Mouse (Mus musculus) MEL (cell line): ENCODE data around the gene Slc16a11. TPM values are rescaled to one million over a fixed set of nuclear protein-coding genes. Genes with fewer than 3 reads are reported as not detected.

Experiments used
- DNase-seq: peaks from one replicate; pipeline ENCODE4 v3.0.0; 2011; ENCODE audit warnings: low read depth, low spot score
- H3K27ac ChIP-seq: 2 replicates; pipeline ENCODE4 v1.5.1; 2012; ENCODE audit warnings: low read depth, mild to moderate bottlenecking, control low read depth, low read length, moderate library complexity; ENCODE audit not compliant: control insufficient read depth
- H3K27me3 ChIP-seq, 2 experiments: fragments of 150-350 bp in 1 of 2; sonication (generic) in 1 of 2; 2 replicates each; pipeline ENCODE4 v1.6.1; 2012; ENCODE audit warnings: low read length in 2 of 2, mild to moderate bottlenecking in 2 of 2, improper control_type of control experiment in 1 of 2, moderate library complexity in 1 of 2; ENCODE audit not compliant: insufficient read depth in 2 of 2, control insufficient read depth in 1 of 2
- H3K36me3 ChIP-seq, 2 experiments: 2 replicates each; pipeline ENCODE4 v1.6.1; 2012 to 2014; ENCODE audit warnings: low read length in 2 of 2, improper control_type of control experiment in 1 of 2, inconsistent platforms in 1 of 2, mild to moderate bottlenecking in 1 of 2; ENCODE audit not compliant: insufficient read depth in 2 of 2, control insufficient read depth in 1 of 2
- H3K4me1 ChIP-seq, 2 experiments: fragments of 150-350 bp in 1 of 2; sonication (generic) in 1 of 2; 2 replicates each; pipeline ENCODE4 v1.6.1; 2012; ENCODE audit warnings: low read length in 2 of 2, improper control_type of control experiment in 1 of 2, mild to moderate bottlenecking in 1 of 2; ENCODE audit not compliant: insufficient read depth in 2 of 2, control insufficient read depth in 1 of 2
- H3K4me3 ChIP-seq, 2 experiments: fragments of 150-350 bp in 1 of 2; sonication (generic) in 1 of 2; 2 replicates each; pipeline ENCODE4 v1.5.1; 2012; ENCODE audit warnings: low read depth in 2 of 2, low read length in 2 of 2, mild to moderate bottlenecking in 2 of 2, moderate library complexity in 2 of 2, control low read depth in 1 of 2, improper control_type of control experiment in 1 of 2; ENCODE audit not compliant: control insufficient read depth in 1 of 2, insufficient read depth in 1 of 2
- H3K79me2 ChIP-seq: 2 replicates; pipeline ENCODE4 v1.6.1; 2012; ENCODE audit warnings: mild to moderate bottlenecking, low read length, moderate library complexity; ENCODE audit not compliant: control insufficient read depth, poor library complexity, insufficient read depth
- H3K9ac ChIP-seq: 2 replicates; pipeline ENCODE4 v1.6.1; 2012; ENCODE audit warnings: low read depth, mild to moderate bottlenecking, control low read depth, low read length, moderate library complexity; ENCODE audit not compliant: control insufficient read depth, poor library complexity, severe bottlenecking
- H3K9me3 ChIP-seq: fragments of 150-350 bp; sonication (generic); replicated peaks from 2 replicates; pipeline ENCODE4 v1.6.1; 2012; ENCODE audit warnings: mild to moderate bottlenecking, low read length, improper control_type of control experiment, moderate library complexity; ENCODE audit not compliant: insufficient read depth
- BHLHE40 ChIP-seq: IDR thresholded peaks from 2 replicates; pipeline ENCODE4 v1.6.1; 2012; ENCODE audit warnings: low read depth, mild to moderate bottlenecking, inconsistent platforms, low read length, improper control_type of control experiment, borderline replicate concordance
- E2F4 ChIP-seq: IDR thresholded peaks from 2 replicates; pipeline ENCODE4 v1.6.1; 2011; ENCODE audit warnings: low read depth, low read length, improper control_type of control experiment, borderline replicate concordance
- GATA1 ChIP-seq: IDR thresholded peaks from 2 replicates; pipeline ENCODE4 v1.6.1; 2011; ENCODE audit warnings: low read depth, low read length, improper control_type of control experiment
- MAFK ChIP-seq: IDR thresholded peaks from 2 replicates; pipeline ENCODE4 v1.6.1; 2011; ENCODE audit warnings: low read depth, mild to moderate bottlenecking, low read length, improper control_type of control experiment, borderline replicate concordance
- MAZ ChIP-seq: IDR thresholded peaks from 2 replicates; pipeline ENCODE4 v1.6.1; 2012; ENCODE audit warnings: low read depth, mild to moderate bottlenecking, inconsistent platforms, low read length, improper control_type of control experiment
- MXI1 ChIP-seq: IDR thresholded peaks from 2 replicates; pipeline ENCODE4 v1.6.1; 2011; ENCODE audit warnings: mild to moderate bottlenecking, low read depth, low read length, improper control_type of control experiment
- MYB ChIP-seq: IDR thresholded peaks from 2 replicates; pipeline ENCODE4 v1.6.1; 2011; ENCODE audit warnings: mild to moderate bottlenecking, low read depth, low read length, improper control_type of control experiment
- POLR2AphosphoS2 ChIP-seq: IDR thresholded peaks from 2 replicates; pipeline ENCODE4 v1.6.1; 2011; ENCODE audit warnings: low read length, improper control_type of control experiment
- POLR2AphosphoS5 ChIP-seq: IDR thresholded peaks from 2 replicates; pipeline ENCODE4 v1.6.1; 2012; ENCODE audit warnings: low read depth, borderline replicate concordance, mild to moderate bottlenecking, inconsistent platforms, low read length, moderate library complexity, mixed read lengths
- TAL1 ChIP-seq: IDR thresholded peaks from 2 replicates; pipeline ENCODE4 v1.6.1; 2012; ENCODE audit warnings: mild to moderate bottlenecking, inconsistent platforms, low read length, moderate library complexity, mixed read lengths
- TBP ChIP-seq: IDR thresholded peaks from 2 replicates; pipeline ENCODE4 v1.8.0; 2011; ENCODE audit warnings: low read depth, low read length, improper control_type of control experiment
- UBTF ChIP-seq: IDR thresholded peaks from 2 replicates; pipeline ENCODE4 v1.6.1; 2012; ENCODE audit warnings: low read depth, mild to moderate bottlenecking, inconsistent platforms, low read length, improper control_type of control experiment, moderate library complexity, borderline replicate concordance; ENCODE audit not compliant: insufficient read depth
- USF1 ChIP-seq: IDR thresholded peaks from 2 replicates; pipeline ENCODE4 v1.6.1; 2014; ENCODE audit warnings: low read depth, mild to moderate bottlenecking, inconsistent platforms, low read length, improper control_type of control experiment, moderate library complexity
- USF2 ChIP-seq, 2 experiments: IDR thresholded peaks; 2 replicates each; pipeline ENCODE4 v1.6.1; 2011 to 2012; ENCODE audit warnings: improper control_type of control experiment in 2 of 2, low read length in 2 of 2, borderline replicate concordance in 1 of 2, inconsistent platforms in 1 of 2, low read depth in 1 of 2, mild to moderate bottlenecking in 1 of 2; ENCODE audit not compliant: insufficient read depth in 1 of 2
- ZC3H11A ChIP-seq: IDR thresholded peaks from 2 replicates; pipeline ENCODE4 v1.6.1; 2012; ENCODE audit warnings: low read depth, mild to moderate bottlenecking, inconsistent platforms, low read length, improper control_type of control experiment
- ZMIZ1 ChIP-seq: IDR thresholded peaks from 2 replicates; pipeline ENCODE4 v1.6.1; 2012; ENCODE audit warnings: low read depth, mild to moderate bottlenecking, inconsistent platforms, low read length, improper control_type of control experiment, moderate library complexity
- polyA plus RNA-seq, 2 experiments: library from polyadenylated mRNA; stranded (reverse) in 1 of 2; unstranded in 1 of 2; fragments of >175 nt in 1 of 2; fragments of >200 nt in 1 of 2; gene quantifications; 2 replicates each; pipeline versions ENCODE4 v1.2.1 to v1.2.4; 2012; ENCODE audit warnings: low replicate concordance in 2 of 2, low read depth in 1 of 2; ENCODE audit not compliant: insufficient read length in 2 of 2, insufficient read depth in 1 of 2, missing spikeins in 1 of 2
- total RNA-seq: library from RNA; depleted of rRNA; stranded (reverse); fragments of 300-350 nt; gene quantifications from 2 replicates; pipeline ENCODE4 v1.2.3, GENCODE M21; 2012; rRNA removed

Gene Slc16a11
- total and polyA plus RNA-seq, 3 experiments: 0.31 to 1.2 TPM; not detected in 1

DNA sequence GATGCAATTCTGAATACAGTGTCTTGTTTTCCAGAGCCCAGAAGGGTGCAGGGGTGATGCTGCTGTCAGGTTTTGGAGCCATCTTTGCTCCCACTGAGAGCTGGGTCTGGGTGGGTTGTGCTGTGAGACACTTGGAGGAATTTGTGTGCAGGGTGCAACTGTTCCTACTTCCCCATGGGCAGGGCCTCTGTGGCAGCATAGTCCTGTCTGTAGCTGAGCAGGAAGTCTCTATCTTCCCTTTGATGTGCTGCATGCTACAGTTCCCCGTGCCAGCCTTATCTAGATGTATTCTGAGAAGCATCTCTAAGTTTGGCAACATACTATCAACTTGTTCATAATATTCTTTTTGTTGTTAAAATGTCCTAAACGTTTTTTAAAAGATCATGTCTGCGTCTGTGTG lies 52.7 kb downstream of the Slc16a11 start:
- H3K9me3 ChIP-seq: no peaks in the 10 kb centered on the region
- H3K4me3 ChIP-seq: no peak overlapping the region
- no peak overlapping the region for H3K27ac ChIP-seq
- H3K4me1 ChIP-seq: 0 out of 4 replicates have a peak, but pooled peaks cover 0 to 2% of the 10 kb centered on the region in 2 experiments
- no peaks in the 10 kb centered on the region for H3K79me2 ChIP-seq
- TF ChIP-seq GATA1 (0 out of 2 replicates have a peak, but pooled peaks have one; percentile 12), MAFK (no peak)
- peaks cover 9 to 23% of the 10 kb centered on the region in 2 experiments for H3K27me3 ChIP-seq
- no peaks in the 10 kb centered on the region for H3K36me3 ChIP-seq
- no peak overlapping the region for H3K9ac ChIP-seq
- peak; percentile 58 for DNase-seq

DNA sequence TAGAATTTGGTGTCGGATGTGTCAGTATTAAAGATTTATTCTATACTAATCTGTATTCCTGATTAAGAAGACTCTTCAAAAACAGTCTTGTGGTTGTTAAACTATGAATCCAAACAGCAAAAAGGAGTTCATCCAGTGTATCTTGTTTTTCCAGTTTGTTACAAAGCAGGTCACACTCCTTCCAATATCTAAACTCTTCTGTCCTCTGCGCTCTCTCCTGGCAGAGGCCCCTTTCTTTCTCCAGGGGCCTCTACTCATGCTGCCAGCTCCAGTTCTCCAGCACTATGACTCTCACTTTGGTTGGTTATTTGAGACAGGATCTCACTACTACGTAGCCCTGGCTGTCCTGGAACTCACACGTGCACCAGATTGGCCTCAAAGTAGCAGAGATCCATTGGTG lies 53.3 kb downstream of the Slc16a11 start:
- H3K27me3 ChIP-seq: peaks cover 6 to 20% of the 10 kb centered on the region in 2 experiments
- no peaks in the 10 kb centered on the region for H3K79me2 ChIP-seq
- DNase-seq: no peak
- H3K4me1 ChIP-seq: 0 out of 4 replicates have a peak, but pooled peaks cover 0 to 2% of the 10 kb centered on the region in 2 experiments
- no peak overlapping the region for H3K27ac ChIP-seq
- H3K36me3 ChIP-seq: no peaks in the 10 kb centered on the region
- no peak overlapping the region for H3K9ac ChIP-seq
- TF ChIP-seq MAZ (no peak), ZC3H11A (no peak), TAL1 (no peak), MXI1 (no peak), POLR2AphosphoS2 (no peak), ZMIZ1 (no peak), MYB (no peak), UBTF (no peak), USF2 (IDR thresholded peaks at IDR 0.05; ENCODE audit: borderline replicate concordance in 1 of 2, insufficient read depth in 1 of 2, low read depth in 1 of 2, low read length in 2 of 2) (no peak), TBP (no peak), POLR2AphosphoS5 (no peak), BHLHE40 (no peak), USF1 (no peak), E2F4 (no peak)
- no peak overlapping the region for H3K4me3 ChIP-seq
- H3K9me3 ChIP-seq: no peaks in the 10 kb centered on the region

Other genes starting within 250 kb of the Slc16a11 start
- gene Cldn7, start 248.0 kb upstream of the Slc16a11 start, total RNA-seq: 0.26 and 0.31 TPM in 2 replicates
- under 1 TPM in 1 of 2 experiments, not detected in 1; 0.36 TPM for gene Cldn7, start 248.0 kb upstream of the Slc16a11 start, polyA plus RNA-seq
- 47.3 and 49.6 TPM in 2 replicates for gene Ctdnep1, start 231.6 kb upstream of the Slc16a11 start, total RNA-seq
- 100 to 1,000 TPM in 1 of 2 experiments, not detected in 1; 133 TPM for gene Ctdnep1, start 231.6 kb upstream of the Slc16a11 start, polyA plus RNA-seq
- 170 and 189 TPM in 2 replicates for gene Elp5, start 230.2 kb upstream of the Slc16a11 start, total RNA-seq
- gene Elp5, start 230.2 kb upstream of the Slc16a11 start, polyA plus RNA-seq: 100 to 1,000 TPM in 1 of 2 experiments, not detected in 1; 222 TPM
- gene Gabarap, start 221.6 kb upstream of the Slc16a11 start, total RNA-seq: 105 and 132 TPM in 2 replicates
- 100 to 1,000 TPM in 1 of 2 experiments, not detected in 1; 241 TPM for gene Gabarap, start 221.6 kb upstream of the Slc16a11 start, polyA plus RNA-seq
- 88.2 and 112 TPM in 2 replicates for gene Phf23, start 217.0 kb upstream of the Slc16a11 start, total RNA-seq
- gene Phf23, start 217.0 kb upstream of the Slc16a11 start, polyA plus RNA-seq: 100 to 1,000 TPM in 1 of 2 experiments, not detected in 1; 108 TPM
- 40.1 and 41.9 TPM in 2 replicates for gene Dvl2, start 212.2 kb upstream of the Slc16a11 start, total RNA-seq
- gene Dvl2, start 212.2 kb upstream of the Slc16a11 start, polyA plus RNA-seq: 10 to 100 TPM in 1 of 2 experiments, not detected in 1; 38.5 TPM
- gene Acadvl, start 197.3 kb upstream of the Slc16a11 start, total RNA-seq: 123 and 140 TPM in 2 replicates
- gene Acadvl, start 197.3 kb upstream of the Slc16a11 start, polyA plus RNA-seq: 10 to 100 TPM in 1 of 2 experiments, not detected in 1; 92.5 TPM
- gene Dlg4, start 195.8 kb upstream of the Slc16a11 start, total RNA-seq: 6.5 and 7.9 TPM in 2 replicates
- 10 to 100 TPM in 1 of 2 experiments, not detected in 1; 24.7 TPM for gene Dlg4, start 195.8 kb upstream of the Slc16a11 start, polyA plus RNA-seq
- gene Asgr1, start 158.7 kb upstream of the Slc16a11 start, total RNA-seq: 0.13 TPM in 1 of 2 replicates, not detected in the other
- gene Asgr1, start 158.7 kb upstream of the Slc16a11 start, polyA plus RNA-seq: under 1 TPM in 1 of 2 experiments, not detected in 1; 0.31 TPM
- not detected in 2 replicates for gene Asgr2, start 120.1 kb upstream of the Slc16a11 start, total RNA-seq
- gene Asgr2, start 120.1 kb upstream of the Slc16a11 start, polyA plus RNA-seq: not detected
- 0.12 TPM in 1 of 2 replicates, not detected in the other for gene Mgl2, start 82.4 kb upstream of the Slc16a11 start, total RNA-seq
- under 1 TPM in 1 of 2 experiments, not detected in 1; 0.06 TPM for gene Mgl2, start 82.4 kb upstream of the Slc16a11 start, polyA plus RNA-seq
- 5.0 and 8.4 TPM in 2 replicates for gene Clec10a, start 56.6 kb upstream of the Slc16a11 start, total RNA-seq
- gene Clec10a, start 56.6 kb upstream of the Slc16a11 start, polyA plus RNA-seq: 10 to 100 TPM in 1 of 2 experiments, not detected in 1; 10.8 TPM
- gene Slc16a13, start 8.3 kb downstream of the Slc16a11 start, total RNA-seq: 3.1 and 4.2 TPM in 2 replicates
- gene Slc16a13, start 8.3 kb downstream of the Slc16a11 start, polyA plus RNA-seq: 1 to 10 TPM in 1 of 2 experiments, not detected in 1; 7.9 TPM
- not detected in 2 replicates for gene Bcl6b, start 17.0 kb downstream of the Slc16a11 start, total RNA-seq
- gene Bcl6b, start 17.0 kb downstream of the Slc16a11 start, polyA plus RNA-seq: not detected
- gene 0610010K14Rik, start 25.2 kb downstream of the Slc16a11 start, total RNA-seq: 60.4 and 61.8 TPM in 2 replicates
- 100 to 1,000 TPM in 1 of 2 experiments, not detected in 1; 189 TPM for gene 0610010K14Rik, start 25.2 kb downstream of the Slc16a11 start, polyA plus RNA-seq
- 2.3 and 3.7 TPM in 2 replicates for gene Gm21988, start 27.1 kb downstream of the Slc16a11 start, total RNA-seq
- gene Gm21988, start 27.1 kb downstream of the Slc16a11 start, polyA plus RNA-seq: 1 to 10 TPM in 1 of 2 experiments, not detected in 1; 4.1 TPM
- gene Rnasek, start 27.1 kb downstream of the Slc16a11 start, total RNA-seq: 46.8 and 56.2 TPM in 2 replicates
- gene Rnasek, start 27.1 kb downstream of the Slc16a11 start, polyA plus RNA-seq: 100 to 1,000 TPM in 1 of 2 experiments, not detected in 1; 179 TPM
- gene Alox12, start 42.6 kb downstream of the Slc16a11 start, total RNA-seq: not detected in 2 replicates
- under 1 TPM in 1 of 2 experiments, not detected in 1; 0.03 TPM for gene Alox12, start 42.6 kb downstream of the Slc16a11 start, polyA plus RNA-seq
- gene Alox12e, start 109.9 kb downstream of the Slc16a11 start, total RNA-seq: not detected in 2 replicates
- not detected for gene Alox12e, start 109.9 kb downstream of the Slc16a11 start, polyA plus RNA-seq
- gene Alox15, start 139.3 kb downstream of the Slc16a11 start, total RNA-seq: not detected in 2 replicates
- gene Alox15, start 139.3 kb downstream of the Slc16a11 start, polyA plus RNA-seq: not detected
- gene Pelp1, start 197.3 kb downstream of the Slc16a11 start, total RNA-seq: 46.4 and 50.6 TPM in 2 replicates
- gene Pelp1, start 197.3 kb downstream of the Slc16a11 start, polyA plus RNA-seq: 10 to 100 TPM in 1 of 2 experiments, not detected in 1; 70.1 TPM
- 200 and 241 TPM in 2 replicates for gene Arrb2, start 219.9 kb downstream of the Slc16a11 start, total RNA-seq
- gene Arrb2, start 219.9 kb downstream of the Slc16a11 start, polyA plus RNA-seq: 100 to 1,000 TPM in 1 of 2 experiments, not detected in 1; 272 TPM
- gene Med11, start 239.2 kb downstream of the Slc16a11 start, total RNA-seq: 43.0 and 43.3 TPM in 2 replicates
- 10 to 100 TPM in 1 of 2 experiments, not detected in 1; 40.0 TPM for gene Med11, start 239.2 kb downstream of the Slc16a11 start, polyA plus RNA-seq
- not detected in 2 replicates for gene Zmynd15, start 246.7 kb downstream of the Slc16a11 start, total RNA-seq
- under 1 TPM in 1 of 2 experiments, not detected in 1; 0.14 TPM for gene Zmynd15, start 246.7 kb downstream of the Slc16a11 start, polyA plus RNA-seq
- not detected in 2 replicates for gene Cxcl16, start 247.2 kb downstream of the Slc16a11 start, total RNA-seq
- not detected for gene Cxcl16, start 247.2 kb downstream of the Slc16a11 start, polyA plus RNA-seq